Mouse (Mus musculus) mature B cell (primary cell): ENCODE results near the gene Olfr51.
"Not testable (repeated sequence)": the region's sequence is repeated elsewhere in the genome, so short reads cannot be mapped to it uniquely, and the experiment has no call there.

ENCODE experiments used
- in situ Hi-C: fragments of 300-500 bp; cut with MboI; formaldehyde crosslinking; loops from 2 replicates; pipeline ENCODE4 v1.14.3; 2019

Olfr51 gene

GRCm38 (mm10) chr11:51003296-51003695 lies at the start of gene Olfr51:
Olfr51 (plus strand) TSS chr11:51003596.
- in situ Hi-C loops: no loop called here

- in situ Hi-C loops: no loop called here
Measured at GRCm38 (mm10) chr11:50953665-50954064, 49.7 kb upstream of the Olfr51 start, which contains the start of gene Prop1. Prop1 (minus strand) TSS chr11:50953765.

GRCm38 (mm10) chr11:50964886-50965285 lies 38.5 kb upstream of the Olfr51 start:
- in situ Hi-C loops: no loop called here

- in situ Hi-C loops: no loop called here
Measured at GRCm38 (mm10) chr11:50966230-50966629, 37.2 kb upstream of the Olfr51 start, which contains the start of gene Olfr1378. Olfr1378 (plus strand) TSS chr11:50966530.

GRCm38 (mm10) chr11:50977216-50977615 lies 26.2 kb upstream of the Olfr51 start:
- in situ Hi-C loops: no loop called here

GRCm38 (mm10) chr11:50981667-50982066 lies 21.7 kb upstream of the Olfr51 start, which contains the start of gene Olfr1377:
Olfr1377 (plus strand) TSS chr11:50981967.
- in situ Hi-C loops: no loop called here

GRCm38 (mm10) chr11:51011821-51012220 lies 8.4 kb downstream of the Olfr51 start:
- in situ Hi-C loops: no loop called here

GRCm38 (mm10) chr11:51013936-51014335 lies 10.5 kb downstream of the Olfr51 start, which contains the start of gene Olfr54:
Olfr54 (plus strand) TSS chr11:51014236.
- in situ Hi-C loops: no loop called here

- in situ Hi-C loops: no loop called here
Measured at GRCm38 (mm10) chr11:51016341-51016740, 12.9 kb downstream of the Olfr51 start.

- in situ Hi-C loops: not testable (repeated sequence)
Measured at GRCm38 (mm10) chr11:51026811-51027210, 23.4 kb downstream of the Olfr51 start.

- in situ Hi-C loops: not testable (repeated sequence)
Measured at GRCm38 (mm10) chr11:51029381-51029780, 26.0 kb downstream of the Olfr51 start.

- in situ Hi-C loops: no loop called here
Measured at GRCm38 (mm10) chr11:51030225-51030624, 26.8 kb downstream of the Olfr51 start.

- in situ Hi-C loops: no loop called here
Measured at GRCm38 (mm10) chr11:51032851-51033250, 29.5 kb downstream of the Olfr51 start.

- in situ Hi-C loops: not testable (repeated sequence)
Measured at GRCm38 (mm10) chr11:51034141-51034540, 30.7 kb downstream of the Olfr51 start.

- in situ Hi-C loops: no loop called here
Measured at GRCm38 (mm10) chr11:51035951-51036350, 32.6 kb downstream of the Olfr51 start.

- in situ Hi-C loops: not testable (repeated sequence)
Measured at GRCm38 (mm10) chr11:51044776-51045175, 41.4 kb downstream of the Olfr51 start.

GRCm38 (mm10) chr11:51047809-51048208 lies 44.4 kb downstream of the Olfr51 start, which contains the start of gene Olfr1375:
Olfr1375 (plus strand) TSS chr11:51048109.
- in situ Hi-C loops: not testable (repeated sequence)

- in situ Hi-C loops: no loop called here
Measured at GRCm38 (mm10) chr11:51051678-51052077, 48.3 kb downstream of the Olfr51 start.

GRCm38 (mm10) chr11:51053230-51053629 lies 49.8 kb downstream of the Olfr51 start:
- in situ Hi-C loops: no loop called here

- in situ Hi-C loops: no loop called here
Measured at GRCm38 (mm10) chr11:51059151-51059571, 55.8 kb downstream of the Olfr51 start, which contains the start of gene Zfp354a. Zfp354a (plus strand) TSS chr11:51059257.
